Comparison of ENCODE assay signal across 16 mouse cellular contexts in the genomic region with DNA sequence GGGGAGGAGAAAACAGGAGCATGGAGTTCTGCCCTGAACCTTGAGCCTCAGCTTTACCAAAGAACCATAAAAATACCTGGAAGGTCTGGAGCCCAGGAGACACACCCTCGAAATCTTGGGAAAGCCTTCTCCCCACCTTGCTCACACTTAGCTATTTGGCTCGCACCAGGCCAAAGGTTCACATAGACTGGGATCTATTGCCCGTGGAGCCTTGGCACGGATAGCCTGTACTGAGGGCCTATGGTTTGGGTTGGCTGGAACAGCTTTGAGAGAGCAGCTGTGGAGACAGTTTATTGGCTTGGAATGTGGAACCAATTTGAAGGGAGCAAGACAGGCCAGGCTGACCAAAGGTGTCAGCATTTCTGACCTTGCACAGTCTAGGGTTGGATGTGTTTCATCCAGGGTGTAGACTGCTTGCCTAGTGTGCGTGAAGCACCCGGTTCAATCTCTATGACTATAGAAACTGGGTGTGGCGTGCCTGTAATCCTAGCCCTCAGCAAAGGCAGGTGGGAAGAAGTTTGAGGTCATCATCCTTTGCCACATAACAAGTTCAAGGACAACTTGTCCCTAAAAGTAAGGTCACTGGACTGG. TPM values are rescaled to one million over a fixed set of nuclear protein-coding genes. Genes with fewer than 3 reads are reported as not detected.
A peak's percentile ranks its signal among the peaks of the same experiment; 100 is the strongest.
DNase-seq lines count a peak whose midpoint lies in the region; ATAC-seq lines count a peak whose summit lies in the region.
"Had no signal": no experiment of that assay in that cellular context is flagged by ENCODE, and none has a peak within 500 bp of the region (broad histone marks: within the 10 kb centered on the region; RNA-seq: fewer than 3 reads in every experiment).

No protein-coding gene starts in this region.

- 78% methylated on average over 7 of the region's 7 CpGs for WGBS in kidney, embryonic 15.5 days
- WGBS in intestine, embryonic 15.5 days, result 68% methylated on average over 7 of the region's 7 CpGs
- WGBS in stomach, embryonic 14.5 days, result 82% methylated on average over 7 of the region's 7 CpGs

- H3K4me2 ChIP-seq in kidney, embryonic 15.5 days, result no peak overlapping the region
- 0 out of 2 replicates have a peak overlapping the region, but pooled peaks have one; percentile 30 for H3K4me2 ChIP-seq in intestine, embryonic 15.5 days (replicated peaks)
- no peak overlapping the region for H3K4me2 ChIP-seq in stomach, embryonic 14.5 days (replicated peaks; ENCODE audit: low read depth, low read length)
- H3K4me2 ChIP-seq: forebrain, embryonic 12.5 days; limb, embryonic 13.5 days; midbrain, embryonic 12.5 days had no signal

- no peak overlapping the region for H3K4me3 ChIP-seq in kidney, embryonic 15.5 days (replicated peaks)
- no peak overlapping the region for H3K4me3 ChIP-seq in intestine, embryonic 15.5 days (replicated peaks)
- H3K4me3 ChIP-seq in stomach, embryonic 14.5 days (ENCODE audit: low read depth, low read length), result no peak overlapping the region
- H3K4me3 ChIP-seq: embryonic facial prominence, embryonic 12.5 days; forebrain, embryonic 12.5 days; limb, embryonic 13.5 days; midbrain, embryonic 12.5 days had no signal

- H3K4me1 ChIP-seq in kidney, embryonic 15.5 days, result peaks cover 9% of the 10 kb centered on the region
- H3K4me1 ChIP-seq in intestine, embryonic 15.5 days (replicated peaks), result 0 out of 2 replicates have a peak, but pooled peaks cover 10% of the 10 kb centered on the region
- H3K4me1 ChIP-seq in stomach, embryonic 14.5 days (ENCODE audit: control insufficient read depth, insufficient read depth, low read length), result 0 out of 2 replicates have a peak, but pooled peaks cover 2% of the 10 kb centered on the region

- no peaks in the 10 kb centered on the region for H3K9me3 ChIP-seq in kidney, embryonic 15.5 days (replicated peaks)
- H3K9me3 ChIP-seq in intestine, embryonic 15.5 days, result no peaks in the 10 kb centered on the region
- no peaks in the 10 kb centered on the region for H3K9me3 ChIP-seq in stomach, embryonic 14.5 days (ENCODE audit: control insufficient read depth, low read depth, low read length)
- H3K9me3 ChIP-seq: embryonic facial prominence, embryonic 12.5 days; forebrain, embryonic 12.5 days; limb, embryonic 13.5 days; midbrain, embryonic 12.5 days had no signal

- peak; percentile 32 for DNase-seq in adrenal gland, postnatal 14 days
- no peak for DNase-seq in adrenal gland, adult (ENCODE audit: inconsistent age in 2 of 2, low spot score in 1 of 2)
- peak; percentile 38 for DNase-seq in kidney, postnatal 14 days
- no peak for DNase-seq in lung, postnatal 4 days
- DNase-seq in cerebellum, postnatal 25 days, result no peak
- DNase-seq: heart, adult 18-20 months; heart, postnatal 10 days; lung, postnatal 10 days; thymus, postnatal 14 days had no signal

- no peak overlapping the region for H3K27ac ChIP-seq in kidney, embryonic 15.5 days
- H3K27ac ChIP-seq in intestine, embryonic 15.5 days, result peak overlapping the region; percentile 82
- peak overlapping the region; percentile 83; the same call in 1 of the 2 replicates for H3K27ac ChIP-seq in stomach, embryonic 14.5 days (ENCODE audit: low read length)
- H3K27ac ChIP-seq: forebrain, embryonic 12.5 days; midbrain, embryonic 12.5 days had no signal

- H3K27me3 ChIP-seq in kidney, embryonic 15.5 days, result no peaks in the 10 kb centered on the region
- H3K27me3 ChIP-seq in intestine, embryonic 15.5 days (replicated peaks), result peaks cover 3% of the 10 kb centered on the region; the same call in 1 of the 2 replicates
- H3K27me3 ChIP-seq in stomach, embryonic 14.5 days (ENCODE audit: control insufficient read depth, insufficient read depth, low read length), result no peaks in the 10 kb centered on the region
- H3K27me3 ChIP-seq: embryonic facial prominence, embryonic 12.5 days; limb, embryonic 13.5 days had no signal

- H3K9ac ChIP-seq in kidney, embryonic 15.5 days, result no peak overlapping the region
- H3K9ac ChIP-seq in intestine, embryonic 15.5 days, result no peak overlapping the region
- no peak overlapping the region for H3K9ac ChIP-seq in stomach, embryonic 14.5 days (replicated peaks; ENCODE audit: low read depth, low read length)
- H3K9ac ChIP-seq: embryonic facial prominence, embryonic 12.5 days; forebrain, embryonic 12.5 days; limb, embryonic 13.5 days; midbrain, embryonic 12.5 days had no signal

- H3K36me3 ChIP-seq in kidney, embryonic 15.5 days, result no peaks in the 10 kb centered on the region
- H3K36me3 ChIP-seq in intestine, embryonic 15.5 days, result no peaks in the 10 kb centered on the region
- H3K36me3 ChIP-seq in stomach, embryonic 14.5 days (ENCODE audit: control insufficient read depth, insufficient read depth, low read length), result no peaks in the 10 kb centered on the region
- H3K36me3 ChIP-seq: embryonic facial prominence, embryonic 12.5 days; forebrain, embryonic 12.5 days; limb, embryonic 13.5 days; midbrain, embryonic 12.5 days had no signal

- ATAC-seq in kidney, embryonic 15.5 days (replicated peaks; ENCODE audit: low FRiP score), result no peak; the same call in 1 of the 2 replicates
- ATAC-seq in intestine, embryonic 15.5 days, result peak; percentile 90
- ATAC-seq in stomach, embryonic 14.5 days (ENCODE audit: insufficient number of reproducible peaks, insufficient read depth, low FRiP score, low read depth), result no peak

RNA-seq across cellular contexts. Expression of gene Pex26, which starts 6.3 kb away (rescaled TPM):
- 11.9 and 12.7 TPM in 2 replicates for total RNA-seq in adrenal gland, postnatal 14 days (2021)
- polyA plus RNA-seq in kidney, embryonic 15.5 days (2015; fragmentation: Nextera tagmentation; extraction: Ambion mirVana), result 10.5 TPM in 2 replicates
- 13.6 and 13.7 TPM in 2 replicates for polyA plus RNA-seq in intestine, embryonic 15.5 days (2015; fragmentation: Nextera tagmentation; extraction: Ambion mirVana)
- polyA plus RNA-seq in stomach, embryonic 14.5 days (2014; fragmentation: Nextera tagmentation; extraction: Ambion mirVana), result 12.5 and 14.1 TPM in 2 replicates

RNA-seq across cellular contexts. Expression of gene Tuba8, which starts 33.3 kb away (rescaled TPM):
- total RNA-seq in adrenal gland, postnatal 14 days (2021), result 15.9 and 17.5 TPM in 2 replicates
- polyA plus RNA-seq in kidney, embryonic 15.5 days (2015; fragmentation: Nextera tagmentation; extraction: Ambion mirVana), result 0.22 and 0.43 TPM in 2 replicates
- 0.49 and 0.56 TPM in 2 replicates for polyA plus RNA-seq in intestine, embryonic 15.5 days (2015; fragmentation: Nextera tagmentation; extraction: Ambion mirVana)
- polyA plus RNA-seq in stomach, embryonic 14.5 days (2014; fragmentation: Nextera tagmentation; extraction: Ambion mirVana), result 0.10 and 0.21 TPM in 2 replicates
- polyA plus RNA-seq: midbrain, embryonic 12.5 days had no signal

RNA-seq across cellular contexts. Expression of gene Mical3, which starts 46.4 kb away (rescaled TPM):
- total RNA-seq in adrenal gland, postnatal 14 days (2021), result 56.9 and 59.6 TPM in 2 replicates
- 12.0 and 13.1 TPM in 2 replicates for polyA plus RNA-seq in kidney, embryonic 15.5 days (2015; fragmentation: Nextera tagmentation; extraction: Ambion mirVana)
- 6.7 and 7.7 TPM in 2 replicates for polyA plus RNA-seq in intestine, embryonic 15.5 days (2015; fragmentation: Nextera tagmentation; extraction: Ambion mirVana)
- polyA plus RNA-seq in stomach, embryonic 14.5 days (2014; fragmentation: Nextera tagmentation; extraction: Ambion mirVana), result 22.3 and 24.8 TPM in 2 replicates

Comparison
In these comparisons a context has a peak if more than half of its experiments do, and no peak if none do; other contexts are left out.
1. DNase-seq: peak in adrenal gland, postnatal 14 days (single experiment) and kidney, postnatal 14 days (single experiment); none in adrenal gland, adult (0 of 2), lung, postnatal 4 days (0 of 2) and cerebellum, postnatal 25 days (0 of 2).